Mouse (Mus musculus): Measurements from ENCODE around the gene Napb. TPM values are rescaled to one million over a fixed set of nuclear protein-coding genes. Genes with fewer than 3 reads are reported as not detected.

Gene Napb
- polyA plus RNA-seq, 1 experiment from 2014 or later = 1.5 TPM

- ATAC-seq (replicated peaks; ENCODE audit: low FRiP score) = no peak
- DNase-seq (ENCODE audit: low spot score) = no peak
- no peak overlapping the region for H3K9ac ChIP-seq (ENCODE audit: low read depth, low read length)
- H3K4me1 ChIP-seq (replicated peaks; ENCODE audit: control insufficient read depth, insufficient read depth, low read length) = no peaks in the 10 kb centered on the region
- no peaks in the 10 kb centered on the region for H3K9me3 ChIP-seq (ENCODE audit: control insufficient read depth, low read length)
- no peak overlapping the region for H3K4me3 ChIP-seq (ENCODE audit: low read depth, low read length)
- no peaks in the 10 kb centered on the region for H3K27me3 ChIP-seq (replicated peaks; ENCODE audit: control insufficient read depth, insufficient read depth, low read length)
- H3K27ac ChIP-seq (ENCODE audit: low read depth, low read length) = no peak overlapping the region
- no peaks in the 10 kb centered on the region for H3K36me3 ChIP-seq (ENCODE audit: control insufficient read depth, insufficient read depth, low read length)
- WGBS = 75% methylated on average over 6 of the region's 6 CpGs
- no peak overlapping the region for H3K4me2 ChIP-seq
Observed at GRCm38 (mm10) chr2:148644421-148645000, 87.8 kb downstream of the Napb start.

Other genes starting within 250 kb of the Napb start
- 104 and 108 TPM in 2 replicates for gene Nxt1, start 59.9 kb downstream of the Napb start, polyA plus RNA-seq (2014; fragmentation: Nextera tagmentation; extraction: Ambion mirVana)
- 16.7 and 18.4 TPM in 2 replicates for gene Gzf1, start 51.4 kb downstream of the Napb start, polyA plus RNA-seq (2014; fragmentation: Nextera tagmentation; extraction: Ambion mirVana)
- not detected in 2 replicates for gene Cstl1, start 17.9 kb upstream of the Napb start, polyA plus RNA-seq (2014; fragmentation: Nextera tagmentation; extraction: Ambion mirVana)
- not detected in 2 replicates for gene Cst11, start 39.0 kb upstream of the Napb start, polyA plus RNA-seq (2014; fragmentation: Nextera tagmentation; extraction: Ambion mirVana)
- not detected in 2 replicates for gene 8030411F24Rik, start 49.5 kb upstream of the Napb start, polyA plus RNA-seq (2014; fragmentation: Nextera tagmentation; extraction: Ambion mirVana)
- not detected in 2 replicates for gene Cst12, start 56.9 kb upstream of the Napb start, polyA plus RNA-seq (2014; fragmentation: Nextera tagmentation; extraction: Ambion mirVana)
- not detected in 2 replicates for gene Cst8, start 66.3 kb upstream of the Napb start, polyA plus RNA-seq (2014; fragmentation: Nextera tagmentation; extraction: Ambion mirVana)
- gene Cst13, start 87.6 kb upstream of the Napb start, polyA plus RNA-seq (2014; fragmentation: Nextera tagmentation; extraction: Ambion mirVana) = not detected in 2 replicates
- not detected in 2 replicates for gene Cst9, start 102.7 kb upstream of the Napb start, polyA plus RNA-seq (2014; fragmentation: Nextera tagmentation; extraction: Ambion mirVana)
- gene 9230104L09Rik, start 132.6 kb upstream of the Napb start, polyA plus RNA-seq (2014; fragmentation: Nextera tagmentation; extraction: Ambion mirVana) = not detected in 2 replicates
- gene Cst3, start 143.2 kb upstream of the Napb start, polyA plus RNA-seq (2014; fragmentation: Nextera tagmentation; extraction: Ambion mirVana) = 209 and 224 TPM in 2 replicates